Mouse (Mus musculus) left cerebral cortex, postnatal 25 days (tissue): Measurements from ENCODE around the gene Snx5. TPM values are rescaled to one million over a fixed set of nuclear protein-coding genes. Genes with fewer than 3 reads are reported as not detected.

Experiments
- total RNA-seq, 2 experiments: library from RNA; stranded (reverse); gene quantifications; 2 replicates each; pipeline ENCODE4 v1.2.3; 2021

The Snx5 gene
- total RNA-seq, 2 experiments from 2014 or later: 77.5 to 81.3 TPM

Other genes with a start within 250 kb of the Snx5 start
- gene Banf2, start 237.8 kb downstream of the Snx5 start, total RNA-seq: not detected
- gene Mgme1, start 243 bp downstream of the Snx5 start, total RNA-seq: 1 to 10 TPM; 5.2 to 5.7 TPM
- 1 to 10 TPM; 6.8 to 8.6 TPM for gene Ovol2, start 61.2 kb upstream of the Snx5 start, total RNA-seq
- gene Kat14, start 98.1 kb upstream of the Snx5 start, total RNA-seq: 10 to 100 TPM; 32.2 to 36.0 TPM
- gene Pet117, start 98.1 kb upstream of the Snx5 start, total RNA-seq: 1 to 10 TPM; 7.4 to 9.1 TPM